Mouse (Mus musculus) CH12.LX (cell line): ENCODE results near the gene Lrit2. TPM values are rescaled to one million over a fixed set of nuclear protein-coding genes. Genes with fewer than 3 reads are reported as not detected.

Source experiments
- DNase-seq: peaks from one replicate; pipeline ENCODE4 v3.0.0-alpha.2; 2013; ENCODE audit errors: extremely low read depth
- H3K27ac ChIP-seq: 2 replicates; pipeline ENCODE4 v1.5.1; 2012; ENCODE audit warnings: low read depth, mild to moderate bottlenecking, control low read depth, moderate library complexity; ENCODE audit not compliant: insufficient read depth
- H3K27me3 ChIP-seq: replicated peaks from 2 replicates; pipeline ENCODE3; 2012; ENCODE audit warnings: inconsistent platforms
- H3K36me3 ChIP-seq, 2 experiments: replicated peaks in 1 of 2; 2 replicates each; pipeline versions ENCODE3 to v1.6.1; 2012; ENCODE audit warnings: inconsistent platforms in 1 of 2, low read length in 1 of 2, mild to moderate bottlenecking in 1 of 2, mixed read lengths in 1 of 2, moderate library complexity in 1 of 2; ENCODE audit not compliant: control insufficient read depth in 1 of 2, insufficient read depth in 1 of 2
- H3K4me1 ChIP-seq, 2 experiments: 2 replicates each; pipeline ENCODE4 v1.6.1; 2012; ENCODE audit warnings: inconsistent platforms in 1 of 2, moderate library complexity in 1 of 2; ENCODE audit not compliant: insufficient read depth in 2 of 2, control insufficient read depth in 1 of 2
- H3K4me2 ChIP-seq: 2 replicates; pipeline ENCODE4 v1.6.1; 2012; ENCODE audit warnings: low read depth, mild to moderate bottlenecking, control low read depth; ENCODE audit not compliant: poor library complexity, insufficient read depth, severe bottlenecking
- H3K4me3 ChIP-seq, 3 experiments: fragments of 150-350 bp in 1 of 3; sonication (generic) in 1 of 3; replicated peaks in 1 of 3; 2 replicates each; pipeline versions ENCODE3 to v1.5.1; 2011 to 2012; ENCODE audit warnings: low read depth in 2 of 3, low read length in 2 of 3, mild to moderate bottlenecking in 2 of 3, moderate library complexity in 2 of 3, control low read depth in 1 of 3, improper control_type of control experiment in 1 of 3, inconsistent platforms in 1 of 3, mixed read lengths in 1 of 3; ENCODE audit not compliant: poor library complexity in 1 of 3
- H3K79me2 ChIP-seq: replicated peaks from 2 replicates; pipeline ENCODE4 v1.6.1; 2012; ENCODE audit warnings: mild to moderate bottlenecking, moderate library complexity; ENCODE audit not compliant: control insufficient read depth, poor library complexity, insufficient read depth, severe bottlenecking; ENCODE audit errors: extremely low read depth
- H3K9ac ChIP-seq: 2 replicates; pipeline ENCODE4 v1.6.1; 2012; ENCODE audit warnings: low read depth, mild to moderate bottlenecking, control low read depth, moderate library complexity; ENCODE audit not compliant: insufficient read depth
- H3K9me3 ChIP-seq: replicated peaks from 2 replicates; pipeline ENCODE3; 2012; ENCODE audit warnings: low read length, inconsistent platforms, mixed read lengths
- BHLHE40 ChIP-seq: IDR thresholded peaks from 2 replicates; pipeline ENCODE4 v1.6.1; 2011; ENCODE audit warnings: mild to moderate bottlenecking, low read depth, low read length, improper control_type of control experiment
- ELF1 ChIP-seq: IDR thresholded peaks from 2 replicates; pipeline ENCODE4 v1.6.1; 2014; ENCODE audit warnings: low read depth, mild to moderate bottlenecking, inconsistent platforms, low read length, improper control_type of control experiment
- EP300 ChIP-seq: IDR thresholded peaks from 2 replicates; pipeline ENCODE4 v1.6.1; 2011; ENCODE audit warnings: low read length, improper control_type of control experiment
- JUND ChIP-seq: conservative IDR thresholded peaks from 2 replicates; pipeline ENCODE4 v1.6.1; 2011; ENCODE audit warnings: low read depth, low read length, improper control_type of control experiment
- MEF2A ChIP-seq: IDR thresholded peaks from 2 replicates; pipeline ENCODE4 v1.6.1; 2014; ENCODE audit warnings: low read depth, mild to moderate bottlenecking, inconsistent platforms, low read length, improper control_type of control experiment, borderline replicate concordance
- RCOR1 ChIP-seq: conservative IDR thresholded peaks from 2 replicates; pipeline ENCODE4 v1.6.1; 2012; ENCODE audit warnings: low read depth, mild to moderate bottlenecking, inconsistent platforms, low read length, improper control_type of control experiment
- SIN3A ChIP-seq: IDR thresholded peaks from 2 replicates; pipeline ENCODE4 v1.6.1; 2012; ENCODE audit warnings: low read length, improper control_type of control experiment, inconsistent platforms
- TBP ChIP-seq: conservative IDR thresholded peaks from 2 replicates; pipeline ENCODE4 v1.6.1; 2011; ENCODE audit warnings: low read depth, low read length, improper control_type of control experiment
- USF1 ChIP-seq: IDR thresholded peaks from 2 replicates; pipeline ENCODE4 v1.6.1; 2014; ENCODE audit warnings: low read depth, mild to moderate bottlenecking, inconsistent platforms, low read length, improper control_type of control experiment
- USF2 ChIP-seq: conservative IDR thresholded peaks from 2 replicates; pipeline ENCODE4 v1.6.1; 2011; ENCODE audit warnings: low read depth, low read length, improper control_type of control experiment
- ZC3H11A ChIP-seq: IDR thresholded peaks from 2 replicates; pipeline ENCODE4 v1.6.1; 2012; ENCODE audit warnings: low read depth, mild to moderate bottlenecking, inconsistent platforms, low read length, improper control_type of control experiment
- dilution Hi-C: fragments of 300-500 bp; cut with MboI; formaldehyde crosslinking; loops from 2 replicates; pipeline ENCODE4 v1.14.3; 2020; ENCODE audit warnings: low sequenced_read_pairs; ENCODE audit not compliant: extremely low pct_unique_long_range_greater_than_20kb, extremely low pct_ligation_motif_present
- in situ Hi-C: fragments of 300-500 bp; cut with MboI; formaldehyde crosslinking; loops from 3 replicates; pipeline ENCODE4 v1.14.3; 2019; ENCODE audit warnings: low sequenced_read_pairs, low pct_ligation_motif_present, low pct_unique_long_range_greater_than_20kb, mixed read lengths
- polyA plus RNA-seq: library from polyadenylated mRNA; unstranded; fragments of >175 nt; gene quantifications from 2 replicates; pipeline ENCODE4 v1.2.1, GENCODE M21; 2012; ENCODE audit warnings: low read depth; ENCODE audit not compliant: insufficient read length
- total RNA-seq, 2 experiments: library from RNA; depleted of rRNA; stranded (reverse); fragments of 300-350 nt in 1 of 2; fragments of >200 nt in 1 of 2; gene quantifications; 2 replicates each; pipeline ENCODE4 v1.2.3; 2012 to 2014

Lrit2 gene
- total and polyA plus RNA-seq, 3 experiments = not detected

DNA sequence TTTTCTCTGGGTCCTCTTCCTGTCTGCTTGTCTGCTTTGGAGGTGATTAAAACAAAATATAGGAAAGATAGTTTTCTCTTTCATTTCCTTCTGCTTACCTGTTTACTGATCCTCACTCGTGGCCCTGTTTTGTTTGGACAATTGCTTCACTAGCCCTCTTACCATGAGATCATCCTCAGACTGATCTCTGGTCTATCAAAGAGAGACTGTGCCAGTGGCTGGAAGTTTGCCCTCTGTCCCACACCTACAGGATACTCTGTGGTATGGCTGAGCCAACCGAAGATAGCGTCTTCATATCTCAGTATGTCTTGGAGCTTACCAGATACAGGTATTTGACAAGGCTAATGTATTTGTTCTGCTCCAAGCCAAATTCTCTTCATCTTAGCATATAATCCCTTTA lies 39.8 kb upstream of the Lrit2 start:
- Histone ChIP-seq H3K4me3 (no peak overlapping the region), H3K27me3 (peaks cover 27% of the 10 kb centered on the region), H3K4me1 (peaks cover 0 to 5% of the 10 kb centered on the region in 2 experiments; a peak in 1 of 4 replicates), H3K27ac (no peak overlapping the region), H3K4me2 (no peak overlapping the region), H3K79me2 (no peaks in the 10 kb centered on the region), H3K9me3 (no peaks in the 10 kb centered on the region), H3K9ac (no peak overlapping the region), H3K36me3 (no peaks in the 10 kb centered on the region)
- DNase-seq = no peak
- in situ Hi-C loops (loop anchor here (5.0 kb wide), 1 partner anchor 161 kb away; no protein-coding TSS in a partner anchor), dilution Hi-C loops (no loop called here)
- no peak for TF ChIP-seq MEF2A

DNA sequence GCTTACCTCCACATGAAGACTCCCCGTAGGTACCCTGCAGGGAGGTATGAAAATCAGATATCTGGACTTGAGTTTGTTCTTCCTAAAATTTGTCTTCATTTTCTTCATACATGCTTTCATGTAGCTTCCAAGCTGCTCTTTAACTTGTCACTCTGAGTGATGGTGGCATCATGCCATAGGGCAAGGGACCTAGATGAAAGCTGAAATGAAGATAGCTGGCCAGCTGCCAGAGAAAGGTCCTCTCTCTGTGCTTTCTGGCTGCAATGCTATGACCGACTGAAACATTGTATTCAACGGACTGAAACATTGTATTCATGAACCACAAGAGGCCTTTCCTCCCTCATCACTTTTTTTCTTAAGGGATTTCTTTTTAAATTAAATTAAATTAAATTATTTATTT lies 39.2 kb upstream of the Lrit2 start:
- Histone ChIP-seq H3K27ac (no peak overlapping the region), H3K9me3 (no peaks in the 10 kb centered on the region), H3K4me3 (no peak overlapping the region), H3K4me2 (no peak overlapping the region), H3K27me3 (peaks cover 24% of the 10 kb centered on the region), H3K9ac (no peak overlapping the region), H3K36me3 (no peaks in the 10 kb centered on the region), H3K79me2 (no peaks in the 10 kb centered on the region), H3K4me1 (peaks cover 0 to 5% of the 10 kb centered on the region in 2 experiments; a peak in 1 of 4 replicates)
- TF ChIP-seq EP300 (no peak), USF2 (no peak), JUND (no peak)
- in situ Hi-C loops = loop anchor here (5.0 kb wide), 1 partner anchor 161 kb away; no protein-coding TSS in a partner anchor
- DNase-seq = no peak
- dilution Hi-C loops = no loop called here

DNA sequence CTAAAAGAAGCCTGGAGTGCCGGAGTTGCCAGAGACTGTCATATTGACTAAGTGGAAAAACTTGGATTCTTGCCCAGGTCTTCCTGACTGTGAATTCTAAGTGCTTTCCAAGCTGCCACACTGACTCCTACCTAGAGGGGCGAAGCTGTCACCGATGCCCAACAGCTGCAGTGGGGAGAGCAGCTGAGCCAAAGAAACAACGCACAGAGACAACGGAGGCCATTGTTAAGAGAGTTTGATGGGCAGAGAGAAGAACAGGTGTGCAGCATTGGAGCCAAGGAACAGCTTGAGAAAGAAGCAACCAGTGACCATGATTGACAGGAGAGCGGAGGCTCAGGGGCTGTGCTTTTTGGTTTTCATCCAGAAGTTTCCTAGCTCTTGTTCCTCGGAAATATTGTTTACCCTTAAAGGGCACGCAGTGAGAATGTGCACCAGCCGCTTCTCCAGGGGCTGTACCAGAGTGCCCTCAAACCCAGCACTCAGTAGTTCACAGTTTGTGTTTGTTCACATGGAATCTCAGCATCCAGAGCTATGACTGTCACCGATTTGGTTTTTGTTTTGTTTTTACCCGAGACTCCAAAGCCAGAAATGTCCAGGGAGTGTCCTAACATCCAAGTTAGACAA lies 35.1 kb upstream of the Lrit2 start:
- Histone ChIP-seq H3K9me3 (no peaks in the 10 kb centered on the region), H3K4me1 (0 out of 4 replicates have a peak, but pooled peaks cover 0 to 5% of the 10 kb centered on the region in 2 experiments), H3K79me2 (no peaks in the 10 kb centered on the region), H3K9ac (peak overlapping the region; percentile 57), H3K4me2 (peak overlapping the region; percentile 100), H3K27me3 (peaks cover 30% of the 10 kb centered on the region), H3K4me3 (peak overlapping the region in 2 of 3 experiments; percentile 35 to 55), H3K36me3 (no peaks in the 10 kb centered on the region), H3K27ac (no peak overlapping the region)
- TF ChIP-seq MEF2A (no peak), SIN3A (no peak), USF1 (no peak), BHLHE40 (no peak), ELF1 (no peak), ZC3H11A (no peak), TBP (no peak), RCOR1 (no peak)
- dilution Hi-C loops (no loop called here), in situ Hi-C loops (no loop called here)
- no peak for DNase-seq
